Mouse (Mus musculus) 3134 (cell line): Measurements from ENCODE around the gene Cd96.
"Not testable (repeated sequence)": the region's sequence is repeated elsewhere in the genome, so short reads cannot be mapped to it uniquely, and the experiment has no call there.

ENCODE experiments used
- DNase-seq: peaks from one replicate; pipeline ENCODE4 v3.0.0-alpha.2; 2011; ENCODE audit warnings: low spot score; ENCODE audit not compliant: insufficient read length; ENCODE audit errors: extremely low read depth

The Cd96 gene

DNA sequence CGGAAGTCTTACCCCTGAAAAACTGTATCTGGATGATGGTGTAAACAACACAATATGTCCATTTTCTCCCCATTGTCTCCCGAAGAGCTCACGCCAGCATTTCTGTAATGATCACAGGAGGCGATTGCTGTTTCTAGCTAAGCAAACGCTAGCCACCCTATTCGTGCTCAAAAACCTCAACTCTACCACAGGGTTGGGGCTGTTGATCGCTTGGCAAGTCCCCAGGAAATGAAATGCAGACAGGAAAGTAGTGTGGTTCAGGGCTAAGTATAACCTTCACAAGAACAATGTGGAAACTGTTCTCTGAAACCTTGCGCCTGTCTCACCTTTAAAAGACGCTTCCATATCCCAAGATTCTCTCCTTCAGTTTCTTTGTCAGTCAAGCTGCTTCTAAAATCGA, at the start of gene Cd96:
Gene Cd96, minus strand, starts transcription at position 232 of the 400 bp plus-strand sequence.
- DNase-seq, result no peak

DNA sequence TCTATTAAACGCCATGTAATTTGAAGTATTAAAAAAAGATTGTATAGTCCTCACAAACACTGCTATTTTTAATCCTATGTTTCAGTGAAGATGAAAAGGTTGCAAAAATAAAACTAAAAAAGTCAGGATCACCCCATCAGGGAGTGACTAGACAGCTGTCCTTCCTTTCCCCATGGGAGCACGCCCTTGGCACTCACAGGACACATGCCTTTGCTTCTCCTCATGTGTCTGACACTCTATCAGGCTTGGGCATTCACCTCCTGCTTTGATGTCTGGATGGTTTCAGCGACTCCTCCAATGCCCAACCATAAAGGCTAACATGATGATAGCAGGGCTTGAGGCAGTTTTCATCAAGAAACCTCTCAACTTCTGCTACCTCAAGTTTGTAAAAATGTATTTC, 46.9 kb upstream of the Cd96 start:
- DNase-seq, result no peak

DNA sequence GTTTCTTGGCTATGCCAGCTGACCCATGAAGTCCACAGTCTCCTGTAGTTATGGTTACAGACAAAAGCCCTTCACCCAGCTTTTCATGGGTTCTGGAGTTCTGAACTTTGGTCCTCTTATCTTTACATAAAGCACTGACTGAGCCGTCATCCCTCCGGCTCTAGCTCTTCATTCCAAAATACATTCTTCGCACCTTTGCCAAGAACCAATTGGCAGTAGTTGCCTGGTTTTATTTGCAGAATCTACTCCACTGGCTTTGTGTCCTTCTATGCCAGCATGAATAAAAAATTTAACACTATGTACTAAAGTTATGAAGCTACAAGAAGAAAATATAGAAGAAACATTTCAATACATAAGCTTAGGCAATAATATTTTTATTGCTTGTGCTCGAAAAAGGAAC, 45.3 kb upstream of the Cd96 start:
- DNase-seq, result no peak

DNA sequence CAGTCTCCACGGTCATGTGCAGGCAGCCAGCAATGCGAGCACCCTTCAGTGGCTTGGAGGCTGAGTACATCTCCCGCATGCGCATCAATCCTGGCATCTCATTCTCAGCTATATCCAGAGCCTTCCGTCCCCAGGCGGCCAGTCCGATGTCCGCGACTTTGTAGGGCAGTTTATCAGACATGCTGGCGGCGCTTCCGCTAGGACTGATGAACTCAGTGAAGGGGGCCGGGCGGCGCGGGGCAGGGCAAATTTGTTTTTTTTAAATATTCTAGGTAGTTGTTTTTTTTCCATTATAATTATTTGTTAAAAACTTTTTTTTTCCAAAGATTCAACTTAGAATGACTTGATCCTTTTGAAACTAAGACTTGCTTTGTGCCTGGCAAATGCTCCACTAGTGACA, 34.8 kb upstream of the Cd96 start, which contains the start of gene Gm4737:
Gene Gm4737, minus strand, starts transcription at position 246 of the 400 bp plus-strand sequence.
- DNase-seq, result not testable (repeated sequence)

DNA sequence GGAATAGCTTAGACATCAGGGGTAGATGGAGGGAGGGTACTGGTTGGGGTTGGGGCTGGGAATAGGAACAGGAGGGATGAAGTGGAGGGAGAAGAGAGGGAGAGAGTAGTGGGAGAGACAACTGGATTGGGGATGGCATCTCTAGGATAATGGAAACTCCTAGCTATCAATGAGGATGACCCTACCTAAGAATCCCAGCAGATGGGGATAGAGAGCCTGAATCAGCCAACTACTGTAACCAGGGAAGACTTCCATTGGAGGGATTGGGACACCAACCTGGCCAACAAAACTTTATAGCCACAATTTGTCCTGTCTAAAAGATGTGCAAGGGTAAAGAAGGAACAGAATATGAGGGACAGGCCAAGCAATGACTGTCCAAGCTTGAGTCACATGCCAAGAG, 31.1 kb upstream of the Cd96 start:
- no peak for DNase-seq

DNA sequence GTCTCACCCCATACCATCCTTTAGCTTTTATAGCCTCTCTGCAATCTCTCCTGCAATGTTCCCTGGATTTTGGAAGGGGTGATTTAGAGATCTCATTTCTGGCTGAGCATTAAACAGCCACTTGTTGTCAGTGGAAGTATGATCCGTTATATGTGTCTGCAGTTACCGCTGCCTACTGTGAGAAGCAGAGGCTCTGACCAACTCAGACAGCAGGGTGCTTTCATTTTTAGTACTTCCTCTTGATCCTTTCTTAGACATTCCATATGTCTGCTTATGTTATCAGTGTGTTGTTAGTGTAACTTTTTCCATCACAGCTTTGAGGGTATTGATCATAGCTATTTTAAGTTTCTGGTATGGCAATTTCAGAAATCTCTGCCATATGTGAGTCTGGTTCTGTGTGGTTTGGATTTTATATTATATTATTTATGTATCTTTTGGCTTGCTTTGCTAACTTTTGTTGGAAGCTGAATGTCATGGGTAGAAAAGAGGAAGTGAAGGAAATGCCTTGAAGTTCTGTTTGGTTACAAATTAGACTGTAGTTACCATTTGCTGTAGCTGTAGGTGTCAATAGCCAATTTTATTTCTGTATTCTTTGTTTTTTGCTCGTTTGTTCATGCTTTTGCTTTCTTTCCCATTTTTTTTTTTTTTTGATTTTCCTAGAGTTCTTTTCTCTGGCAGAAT, 28.8 kb upstream of the Cd96 start:
- DNase-seq, result no peak

DNA sequence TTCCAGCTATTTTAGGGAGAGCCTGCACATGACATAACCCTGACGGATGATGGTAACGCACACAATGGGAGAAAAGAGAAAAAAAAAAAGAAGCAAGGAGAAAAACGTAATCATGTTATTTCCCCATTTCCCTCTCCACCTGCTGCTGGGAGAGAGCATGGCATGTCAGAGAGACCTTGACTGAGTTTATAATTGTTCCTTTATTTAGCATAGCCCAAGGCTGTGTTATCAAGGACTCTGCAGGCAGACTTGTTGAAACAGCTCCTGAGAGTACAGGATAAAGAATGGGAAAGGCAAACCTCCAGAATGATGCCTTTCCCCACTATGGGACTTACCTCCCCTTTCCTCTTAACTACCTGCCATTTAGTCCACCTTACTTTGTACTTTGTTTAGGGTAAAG, 26.9 kb upstream of the Cd96 start:
- DNase-seq, result no peak

DNA sequence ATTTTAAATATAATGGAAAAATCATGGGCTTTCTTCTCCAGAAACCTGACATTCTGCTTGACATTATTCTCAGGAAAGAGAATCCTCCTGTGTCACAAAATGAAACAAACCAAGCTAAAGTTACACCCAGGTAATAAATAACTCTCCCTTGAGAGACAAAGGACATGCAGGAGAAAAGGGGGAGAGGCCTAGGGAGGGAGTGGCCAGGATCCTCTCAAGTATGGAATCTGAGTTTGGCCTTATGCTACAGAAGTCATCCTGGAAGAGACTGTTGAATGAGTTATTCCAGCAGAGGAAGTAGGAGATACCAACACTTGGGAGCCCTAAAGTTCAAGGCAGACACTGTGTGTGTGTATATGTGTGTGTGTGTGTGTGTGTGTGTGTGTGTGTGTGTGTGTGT, 2.2 kb upstream of the Cd96 start:
- DNase-seq, result no peak

DNA sequence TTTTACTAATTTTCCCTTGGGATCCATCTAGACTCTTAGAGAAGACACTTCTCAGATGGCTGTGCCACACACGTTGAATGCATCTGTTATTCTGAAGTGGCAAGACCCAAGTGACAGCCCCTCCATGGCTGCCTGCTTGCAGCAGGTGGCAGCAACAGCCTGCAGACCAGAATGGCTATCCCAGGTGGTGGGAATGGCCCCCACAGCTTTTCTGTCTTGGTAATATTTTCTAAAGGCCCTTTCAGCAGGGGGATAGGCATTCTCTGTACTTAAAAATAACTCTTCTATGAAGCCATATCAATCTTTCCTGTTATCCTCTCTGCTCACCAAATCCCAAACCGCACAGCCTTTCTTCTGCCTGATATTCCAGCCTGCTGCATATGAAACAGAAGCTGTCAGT, 1.4 kb upstream of the Cd96 start:
- no peak for DNase-seq

DNA sequence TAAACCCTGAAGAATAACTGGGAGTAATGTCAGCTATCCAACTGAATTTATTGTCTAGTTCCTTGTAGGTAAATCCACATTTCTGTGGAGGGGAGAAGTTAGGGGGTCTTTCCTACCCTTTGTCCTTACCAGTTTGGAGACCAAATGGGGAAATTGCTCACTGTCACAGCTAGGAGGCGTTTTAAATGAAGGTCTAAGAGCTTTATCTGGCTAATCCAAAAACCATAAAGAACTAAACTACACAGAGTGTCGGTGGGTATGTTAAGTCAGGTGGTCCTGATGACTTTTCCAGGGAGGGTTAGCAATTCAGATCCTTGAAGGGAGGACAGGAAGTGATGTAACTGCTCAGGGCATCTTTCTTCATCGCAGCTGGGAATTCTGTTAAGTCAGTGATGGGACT, 556 bp upstream of the Cd96 start:
- no peak for DNase-seq

DNA sequence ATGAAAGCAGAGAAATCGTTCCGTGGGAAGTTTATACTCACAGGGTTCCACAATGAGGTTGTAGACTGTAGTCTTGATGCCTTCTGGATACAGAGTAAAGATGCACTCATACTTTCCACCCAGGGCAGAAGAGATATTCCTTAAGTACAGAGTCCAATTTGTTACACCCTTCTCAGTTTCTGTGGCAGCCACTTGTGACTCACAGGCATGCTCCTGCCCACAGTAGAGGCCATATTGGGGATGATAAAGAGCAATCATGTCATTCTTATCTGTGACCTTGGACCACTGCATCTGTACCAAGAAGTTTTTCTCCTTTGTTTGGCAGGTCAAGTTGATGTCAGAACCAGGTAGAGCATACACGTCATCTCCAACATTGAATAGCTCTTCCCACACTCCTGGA, 2.4 kb downstream of the Cd96 start:
- no peak for DNase-seq

DNA sequence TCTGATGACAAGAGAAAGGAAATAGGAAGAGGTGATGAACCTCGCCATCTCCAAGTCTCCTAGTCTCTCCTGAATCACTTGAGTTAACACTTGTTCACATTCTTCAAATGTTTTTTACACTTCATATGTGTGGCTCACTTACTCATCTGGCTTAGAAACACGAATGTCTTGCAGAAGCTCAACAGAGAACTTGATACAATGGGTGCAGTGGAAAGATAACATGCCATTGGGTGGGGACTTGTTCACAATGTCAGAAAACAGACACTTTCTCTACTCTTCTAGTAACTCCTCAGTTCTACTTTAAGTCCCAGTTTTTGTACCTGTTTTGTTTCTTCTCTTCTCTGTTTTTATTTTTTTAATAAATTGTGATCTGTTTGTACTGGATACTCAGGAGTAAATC, 5.3 kb downstream of the Cd96 start:
- DNase-seq, result no peak

DNA sequence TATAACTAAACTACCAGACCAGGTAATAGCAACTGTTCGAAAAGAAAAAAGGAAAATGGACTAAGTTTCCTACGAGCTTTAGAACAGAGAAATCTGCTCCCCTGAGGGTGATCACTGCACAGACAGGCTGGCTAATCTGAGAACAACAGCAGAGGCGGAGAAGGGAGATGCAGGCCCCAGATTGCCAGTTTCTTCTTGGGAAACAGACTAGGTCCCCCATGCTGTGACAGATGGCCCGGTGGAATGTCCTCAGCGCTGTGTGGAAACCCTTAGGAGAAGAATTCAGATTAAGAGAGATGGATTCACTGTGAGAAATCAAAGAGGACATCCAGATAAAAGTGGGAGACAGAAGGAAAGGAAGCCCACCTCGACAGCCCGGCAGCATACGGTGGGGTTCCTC, 10.5 kb downstream of the Cd96 start:
- DNase-seq, result no peak

DNA sequence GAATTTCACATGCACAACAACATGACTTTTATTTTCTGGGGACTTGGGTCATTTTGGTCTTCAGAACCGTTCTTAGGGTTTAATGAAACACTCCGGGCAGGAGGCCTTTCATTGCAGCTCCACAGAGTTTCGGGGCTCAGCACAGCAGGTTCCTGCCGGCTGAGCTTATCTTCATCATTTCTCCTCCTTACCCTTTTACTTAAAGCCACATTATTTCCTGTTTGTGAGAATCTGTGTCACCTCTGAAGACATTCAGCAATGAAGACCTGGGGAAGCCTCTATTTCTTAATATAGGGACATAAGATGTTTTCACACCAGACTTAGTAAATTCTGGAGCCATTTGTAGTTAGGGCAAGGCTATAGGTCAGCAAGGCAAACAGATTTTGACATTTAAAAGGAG, 12.6 kb downstream of the Cd96 start:
- no peak for DNase-seq

DNA sequence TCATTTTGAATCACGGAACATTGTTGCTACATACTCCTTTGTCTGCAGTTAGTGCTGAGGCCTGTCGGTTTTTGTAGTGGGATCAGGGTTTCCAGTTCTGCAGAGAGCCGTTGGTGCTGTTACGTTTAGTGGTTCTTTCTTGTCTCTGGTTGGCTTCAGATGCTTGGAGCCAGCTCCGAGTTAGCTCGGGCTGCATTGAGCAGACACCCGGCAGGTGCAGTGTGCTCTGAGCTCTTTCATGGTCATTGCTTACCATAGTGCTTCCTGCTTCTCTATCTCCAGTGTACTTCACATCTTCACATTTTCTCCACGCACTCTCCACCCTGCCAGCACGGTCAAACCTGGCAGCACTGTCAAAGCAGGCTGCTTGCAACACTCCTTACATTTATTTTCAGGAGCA, 15.6 kb downstream of the Cd96 start:
- DNase-seq, result no peak

DNA sequence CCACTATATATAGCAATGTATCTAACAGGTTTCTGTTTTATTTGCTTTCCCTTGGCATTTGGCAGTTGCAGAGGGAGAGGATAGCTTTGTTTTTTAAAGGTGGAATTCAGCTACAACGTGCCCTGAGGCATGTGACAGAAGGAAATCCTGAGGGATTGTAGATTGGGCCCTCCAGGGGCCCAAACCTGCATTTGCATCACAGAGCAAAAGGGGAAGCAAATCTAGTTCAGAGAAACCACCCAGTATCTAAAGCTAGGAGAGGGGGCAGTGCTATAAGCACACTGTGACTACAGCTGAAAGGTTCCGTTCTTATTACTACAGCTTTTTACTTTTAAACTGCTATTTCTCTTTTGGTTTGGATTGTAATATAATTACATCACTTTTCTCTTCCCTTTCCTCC, 18.3 kb downstream of the Cd96 start:
- no peak for DNase-seq

DNA sequence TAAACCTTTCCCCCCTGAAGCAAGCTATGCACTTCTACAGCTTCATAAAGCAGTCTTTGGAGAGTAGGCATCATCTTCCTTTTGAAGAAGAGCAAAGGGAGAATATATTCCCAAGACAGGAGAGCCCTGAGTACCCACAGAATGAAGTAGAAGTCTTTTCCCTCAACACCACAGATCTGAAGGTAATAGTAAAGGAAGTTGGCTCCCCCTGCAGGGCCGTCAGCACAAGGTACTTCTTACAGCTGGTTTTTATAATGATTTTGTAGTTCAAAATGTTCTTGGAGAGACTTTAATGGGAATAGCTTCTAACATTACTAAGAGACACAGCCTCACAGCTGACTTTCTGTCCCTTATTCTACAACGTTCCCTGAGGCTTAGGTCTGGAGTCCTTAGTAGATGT, 19.8 kb downstream of the Cd96 start:
- DNase-seq, result no peak

DNA sequence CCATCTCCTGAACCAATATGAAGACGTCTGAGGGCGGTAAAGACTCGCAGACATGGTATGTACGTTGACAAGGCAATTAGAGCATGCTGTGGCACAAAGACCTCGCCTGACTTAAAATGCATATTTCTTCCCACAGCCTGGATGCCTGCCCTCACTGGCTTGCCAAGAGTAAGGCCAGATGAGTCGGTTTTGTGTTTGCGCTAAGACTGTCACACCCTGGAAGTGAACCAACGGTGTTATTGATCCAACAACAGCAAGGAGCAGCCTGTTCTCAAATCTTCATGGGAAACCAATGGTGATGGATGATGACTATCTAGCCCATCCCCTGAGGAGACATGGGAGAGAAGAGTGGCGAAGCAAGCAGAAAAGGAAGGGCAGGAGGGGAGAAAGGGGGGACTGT, 22.6 kb downstream of the Cd96 start:
- peak; percentile 13 for DNase-seq

DNA sequence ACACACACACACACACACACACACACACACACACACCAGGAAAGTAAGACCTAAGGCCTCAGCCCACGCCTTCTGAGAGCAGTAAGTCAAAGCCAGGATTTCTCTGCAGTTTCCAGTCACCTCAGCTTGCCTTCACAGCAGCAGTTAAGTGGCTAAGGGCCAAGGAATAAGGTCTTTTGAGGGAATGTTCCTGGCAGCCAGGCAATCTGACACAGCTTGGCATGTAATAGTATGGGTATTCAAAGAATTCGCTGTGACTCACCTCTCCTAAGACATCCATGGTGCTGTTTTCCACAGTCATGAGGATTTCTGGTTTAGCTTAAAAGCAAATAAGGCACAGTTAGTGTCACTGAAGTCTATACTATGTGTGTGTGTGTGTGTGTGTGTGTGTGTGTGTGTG, 25.6 kb downstream of the Cd96 start:
- peak; percentile 67 for DNase-seq

DNA sequence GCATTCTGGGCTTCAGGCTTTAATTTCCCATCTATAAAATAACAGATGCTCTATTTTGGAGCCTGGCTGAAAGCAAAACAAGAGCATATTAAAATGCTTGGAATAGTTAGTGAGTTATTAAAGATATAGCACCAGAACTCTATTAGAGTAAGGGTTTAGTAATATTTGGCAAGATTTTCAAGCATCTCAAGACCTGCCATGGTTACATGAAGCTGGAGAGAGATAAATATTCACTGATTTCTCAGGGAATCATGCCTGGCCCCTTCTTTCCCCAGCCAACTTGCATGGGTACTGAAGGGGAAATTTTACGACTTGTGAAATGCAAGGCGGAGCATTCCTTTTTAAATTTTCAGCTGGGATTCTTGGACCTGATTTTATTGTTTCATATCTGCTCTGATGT, 27.1 kb downstream of the Cd96 start:
- no peak for DNase-seq

DNA sequence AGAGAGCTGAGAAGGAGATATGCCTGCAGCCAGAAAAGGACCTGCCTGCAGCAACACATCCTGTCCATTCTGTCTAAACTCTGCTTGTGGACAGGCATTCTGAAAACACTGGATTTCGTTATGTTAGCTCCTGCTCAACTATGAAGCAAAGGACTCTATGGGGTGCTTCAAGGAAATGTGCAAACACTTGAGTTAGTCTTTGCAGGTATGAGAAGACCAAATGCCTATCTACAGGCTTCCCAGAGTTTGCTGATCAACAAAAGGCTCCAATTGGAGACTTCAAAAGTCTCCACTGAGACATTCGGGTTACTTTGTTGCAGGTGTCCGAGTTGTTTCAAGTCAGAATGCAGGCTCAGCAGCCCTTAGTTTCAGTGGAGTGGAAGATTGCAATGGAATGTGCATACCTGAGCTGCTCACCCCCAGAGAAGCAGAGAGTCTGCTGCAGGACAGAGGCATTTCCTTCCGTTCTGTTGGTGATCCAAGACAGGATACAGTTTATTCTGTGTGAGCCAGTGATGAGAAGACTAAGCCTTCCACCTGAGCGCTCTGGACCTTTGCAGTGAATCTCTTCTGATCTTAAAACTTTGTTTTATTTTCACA, 33.1 kb downstream of the Cd96 start:
- no peak for DNase-seq

DNA sequence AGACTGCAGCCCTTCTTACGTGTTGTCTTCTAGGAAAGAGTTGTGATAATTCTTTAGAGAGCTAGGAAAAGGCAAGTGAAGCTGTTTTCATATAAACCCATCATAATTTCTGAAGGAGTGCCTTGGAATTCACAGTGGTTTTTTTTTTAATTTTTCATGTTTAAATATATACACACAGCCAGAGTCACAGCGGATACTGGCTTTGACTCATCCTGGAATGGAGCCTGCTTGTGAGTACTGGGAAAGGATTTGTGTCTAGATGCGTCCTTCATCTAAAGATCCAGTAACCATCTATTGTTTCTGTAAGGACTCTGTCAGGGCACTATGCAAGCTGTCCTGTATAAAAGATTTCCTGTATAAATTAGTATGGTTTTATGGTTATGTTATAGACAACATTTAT, 52.1 kb downstream of the Cd96 start:
- DNase-seq, result peak; percentile 3

DNA sequence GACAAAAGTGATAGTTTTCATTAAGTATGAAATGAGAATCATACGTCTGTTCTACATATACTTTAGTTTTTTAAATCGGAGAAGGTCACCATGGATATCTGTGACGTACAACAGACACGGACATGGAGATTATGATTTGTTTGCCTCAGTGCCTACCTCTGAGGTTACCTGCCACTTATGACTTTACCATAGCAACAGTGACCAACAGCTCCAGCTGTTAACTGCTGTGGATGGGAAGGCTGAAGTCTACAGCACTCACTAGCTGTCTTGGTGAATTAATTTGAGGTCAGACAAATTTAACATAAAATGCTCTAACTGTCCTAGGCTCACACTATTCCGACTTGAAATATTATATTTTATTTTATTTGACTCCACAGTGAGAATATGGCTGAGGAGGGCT, 56.8 kb downstream of the Cd96 start:
- no peak for DNase-seq
